Mouse (Mus musculus): ENCODE data around the gene Cabp1. TPM values are rescaled to one million over a fixed set of nuclear protein-coding genes. Genes with fewer than 3 reads are reported as not detected.

Cabp1 gene
- polyA plus RNA-seq (2014; fragmentation: Illumina TruSeq; extraction: RNeasy Lipid Tissue Mini Kit (QIAGEN cat#74804); ENCODE audit: low read depth, low replicate concordance), result 0.20 TPM

DNA sequence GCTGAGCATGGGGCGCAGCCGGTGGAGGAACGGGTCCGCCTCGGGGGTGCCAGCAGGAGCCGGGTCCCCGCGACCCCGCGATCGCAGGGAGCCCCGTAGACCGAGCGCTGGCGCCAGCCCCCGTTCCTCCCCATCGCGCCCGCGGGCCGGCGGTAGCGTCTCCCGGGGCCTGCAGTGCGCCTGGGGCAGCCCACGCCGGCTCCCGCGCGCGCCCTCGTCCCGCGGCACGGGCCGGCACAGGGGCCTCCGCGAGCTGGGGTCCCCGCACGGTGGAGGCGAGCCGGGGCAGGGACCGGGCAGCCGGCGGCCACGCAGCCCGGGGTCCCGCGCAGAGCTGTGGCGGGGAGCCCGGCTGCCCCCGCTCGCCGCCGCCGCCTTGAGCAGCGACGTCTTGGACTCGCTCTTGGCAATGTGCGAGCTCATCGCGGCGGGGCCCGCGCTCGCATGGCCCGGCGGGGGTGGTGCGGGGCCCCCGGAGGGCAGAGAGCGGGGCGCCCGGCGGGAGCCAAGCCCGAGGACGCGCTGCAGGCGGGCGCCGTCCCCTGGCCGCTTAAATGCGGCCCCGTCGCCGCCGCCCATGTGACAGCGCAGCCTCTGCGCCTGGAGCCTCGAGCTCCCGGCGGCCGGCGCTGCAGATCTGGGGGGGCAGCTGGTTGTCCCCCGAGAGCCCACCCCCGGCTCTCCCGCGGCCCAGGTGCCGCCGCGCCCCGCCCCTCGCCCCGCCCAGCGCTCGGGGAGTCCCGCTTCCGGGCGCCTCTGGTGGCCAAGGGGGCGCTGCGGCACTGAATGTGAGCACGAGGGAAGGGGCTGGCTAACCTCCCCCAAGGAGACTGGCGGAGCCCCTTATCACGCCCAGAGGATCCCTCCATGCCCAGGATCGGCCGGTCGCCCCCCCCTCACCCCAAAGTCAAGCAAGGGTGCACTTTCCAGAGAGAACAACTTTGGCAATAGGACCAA is at the start of gene Cabp1:
Cabp1 (minus strand) TSS at position 713 of the 957 bp plus-strand sequence.

DNA sequence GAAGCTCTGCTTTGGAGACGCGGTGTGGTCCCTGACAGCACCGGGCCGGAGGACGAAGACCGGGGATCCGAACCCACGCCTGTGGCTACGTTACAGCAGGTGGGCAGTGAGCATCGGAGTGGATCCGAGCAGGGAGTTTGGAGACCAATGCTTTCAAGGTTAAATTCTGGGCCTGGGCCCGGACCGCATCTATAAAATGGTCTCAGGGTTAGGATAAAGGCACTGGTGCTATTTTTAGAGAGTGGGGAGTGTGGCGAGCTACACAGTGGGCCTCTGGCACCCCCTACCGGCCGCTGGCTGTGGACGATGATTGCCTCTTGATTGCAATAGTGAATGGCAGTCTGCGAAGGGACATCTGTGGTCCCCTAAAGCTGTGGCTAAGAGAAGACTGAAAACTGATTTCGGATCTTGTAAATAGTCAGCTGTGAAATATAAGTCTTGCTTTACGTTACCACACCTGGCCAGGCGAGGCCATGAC is 41.6 kb upstream of the Cabp1 start, which contains the start of gene Pop5:
Pop5 (plus strand) TSS at position 51 of the 478 bp plus-strand sequence.

DNA sequence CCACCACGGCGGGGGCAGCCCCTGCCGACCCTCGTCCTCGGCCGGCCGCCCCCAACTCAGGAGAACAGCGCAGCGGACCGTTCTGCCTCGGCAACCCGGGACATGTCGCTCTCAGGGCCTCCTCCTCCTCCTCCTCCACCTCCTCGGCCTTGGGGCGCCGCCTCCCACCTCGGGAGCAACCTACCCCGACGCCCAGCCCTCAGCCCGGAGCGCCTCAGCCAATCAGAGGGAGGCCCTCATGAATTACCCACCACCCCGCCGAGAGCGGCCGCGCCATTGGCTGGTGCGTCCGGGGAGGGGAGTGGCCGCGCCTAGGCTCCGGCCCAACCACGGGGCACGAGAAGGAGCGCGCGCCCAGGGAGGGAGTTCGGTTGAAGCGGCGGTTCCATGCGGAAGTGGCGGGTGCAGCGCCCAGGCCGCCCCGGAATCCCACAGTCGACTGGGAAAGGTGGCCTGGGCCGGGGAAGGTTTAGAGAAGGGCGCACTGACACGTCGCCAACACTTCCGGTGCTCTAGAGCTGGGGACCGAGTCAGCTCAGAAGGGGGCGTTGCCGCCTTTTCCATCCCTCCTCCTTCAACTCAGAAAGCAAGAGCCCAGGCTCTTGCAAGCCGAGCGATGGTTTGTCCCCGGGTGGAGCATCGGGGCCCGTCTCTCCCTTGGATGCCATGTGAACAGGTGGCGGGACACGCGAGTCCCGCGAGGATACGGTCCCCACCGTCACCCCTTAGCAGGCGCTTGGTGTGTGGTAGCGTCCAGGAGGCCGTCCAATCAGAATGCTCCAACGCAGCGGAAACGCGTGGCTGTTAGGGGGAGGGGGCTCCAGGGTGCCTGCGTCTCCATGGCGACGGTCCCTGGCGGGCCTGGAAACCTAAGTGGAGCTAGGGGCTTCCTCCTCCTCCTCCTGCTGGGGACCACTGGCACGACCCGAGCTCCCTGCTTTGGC is 35.9 kb downstream of the Cabp1 start, which contains the start of gene Mlec:
Mlec (minus strand) TSS at position 140 of the 944 bp plus-strand sequence.

DNA sequence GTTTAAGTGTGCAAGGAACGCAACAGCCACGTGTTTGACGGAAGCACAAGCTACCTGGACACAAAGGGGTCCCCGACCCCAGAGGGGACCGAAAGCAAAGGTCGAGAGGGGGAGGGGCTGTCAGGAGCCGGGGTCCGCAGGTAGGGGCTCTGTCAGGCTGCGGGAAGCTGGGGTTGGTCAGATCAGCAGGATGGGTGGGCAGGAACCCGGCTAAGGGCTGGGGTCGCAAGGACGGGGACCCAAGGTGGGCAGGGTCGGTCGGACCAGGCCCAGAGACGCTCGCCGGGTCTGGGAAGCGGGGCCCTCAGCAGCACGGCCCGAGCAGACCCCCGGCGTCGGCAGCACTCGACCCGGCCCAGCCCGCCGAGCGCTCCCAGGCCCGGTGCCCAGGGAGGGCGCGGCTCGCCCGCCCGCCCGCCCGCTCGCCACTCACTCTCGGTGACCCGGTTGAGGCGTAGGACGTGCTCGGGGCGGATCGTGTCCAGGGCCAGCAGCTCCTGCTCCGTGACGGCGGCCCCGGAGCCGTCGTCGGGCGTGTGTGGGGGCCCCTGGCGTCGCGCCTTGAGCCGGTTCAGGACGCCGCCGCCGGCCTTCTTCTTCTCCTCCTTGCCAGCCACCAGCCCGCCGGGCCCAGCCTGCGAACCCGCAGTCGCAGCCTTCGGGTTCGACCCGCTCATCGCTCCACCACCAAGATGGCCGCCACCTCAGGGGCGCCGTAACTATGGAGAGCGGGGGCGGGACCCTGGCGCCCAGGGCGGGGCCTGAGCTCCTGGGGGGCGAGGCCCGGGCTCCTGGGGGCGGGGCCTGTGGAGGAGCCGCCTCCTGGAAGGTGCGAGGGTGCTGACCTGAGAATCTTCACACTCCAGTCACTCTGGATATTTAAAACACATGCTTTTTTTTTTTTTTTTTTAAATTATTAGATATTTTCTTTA is 59.7 kb downstream of the Cabp1 start, which contains the start of gene Unc119b:
Unc119b (minus strand) TSS at position 742 of the 932 bp plus-strand sequence.

DNA sequence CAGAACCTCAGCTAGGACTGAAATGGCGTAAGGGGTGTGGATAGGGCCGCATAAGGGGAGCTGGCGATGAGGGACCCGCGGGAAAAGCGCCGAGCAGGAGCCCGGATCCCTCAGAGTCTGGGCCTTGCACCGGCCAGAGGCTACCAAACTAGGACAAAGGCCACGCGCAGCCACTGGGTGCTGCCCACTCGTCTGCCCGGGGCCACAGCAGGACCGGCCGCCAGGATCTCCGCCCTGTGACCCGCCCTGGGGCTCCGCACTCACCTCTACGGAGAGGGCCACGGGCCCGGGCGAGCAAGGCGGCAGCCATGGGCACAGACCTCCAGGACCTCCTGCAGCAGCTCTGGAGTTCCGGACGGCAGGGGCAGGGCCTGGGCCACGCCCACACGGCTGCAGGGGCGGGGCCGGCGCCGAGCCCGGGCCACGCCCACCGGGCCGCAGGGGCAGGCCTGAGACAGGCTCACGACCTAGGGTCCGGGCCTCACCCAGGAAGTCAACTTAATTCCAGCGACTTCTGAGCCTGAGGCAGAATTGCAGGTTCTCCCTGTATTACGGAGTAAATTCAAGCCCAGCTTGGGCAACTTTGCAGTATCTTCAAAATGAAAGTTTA is 75.1 kb downstream of the Cabp1 start, which contains the start of gene Acads:
Acads (minus strand) TSS at position 386 of the 610 bp plus-strand sequence.

Other genes with a start within 250 kb of the Cabp1 start
- gene Hnf1a, start 223.3 kb downstream of the Cabp1 start, polyA plus RNA-seq (2014; fragmentation: Illumina TruSeq; extraction: RNeasy Lipid Tissue Mini Kit (QIAGEN cat#74804); ENCODE audit: low read depth, low replicate concordance), result not detected
- gene Sppl3, start 183.2 kb downstream of the Cabp1 start, polyA plus RNA-seq (2014; fragmentation: Illumina TruSeq; extraction: RNeasy Lipid Tissue Mini Kit (QIAGEN cat#74804); ENCODE audit: low read depth, low replicate concordance), result 31.7 TPM
- not detected for gene Gm10401, start 96.1 kb downstream of the Cabp1 start, polyA plus RNA-seq (2014; fragmentation: Illumina TruSeq; extraction: RNeasy Lipid Tissue Mini Kit (QIAGEN cat#74804); ENCODE audit: low read depth, low replicate concordance)
- 4.5 TPM for gene Acads, start 75.0 kb downstream of the Cabp1 start, polyA plus RNA-seq (2014; fragmentation: Illumina TruSeq; extraction: RNeasy Lipid Tissue Mini Kit (QIAGEN cat#74804); ENCODE audit: low read depth, low replicate concordance)
- 13.2 TPM for gene Unc119b, start 59.4 kb downstream of the Cabp1 start, polyA plus RNA-seq (2014; fragmentation: Illumina TruSeq; extraction: RNeasy Lipid Tissue Mini Kit (QIAGEN cat#74804); ENCODE audit: low read depth, low replicate concordance)
- gene Mlec, start 36.2 kb downstream of the Cabp1 start, polyA plus RNA-seq (2014; fragmentation: Illumina TruSeq; extraction: RNeasy Lipid Tissue Mini Kit (QIAGEN cat#74804); ENCODE audit: low read depth, low replicate concordance), result 173 TPM
- gene Pop5, start 41.5 kb upstream of the Cabp1 start, polyA plus RNA-seq (2014; fragmentation: Illumina TruSeq; extraction: RNeasy Lipid Tissue Mini Kit (QIAGEN cat#74804); ENCODE audit: low read depth, low replicate concordance), result 16.9 TPM
- 22.2 TPM for gene Rnf10, start 78.5 kb upstream of the Cabp1 start, polyA plus RNA-seq (2014; fragmentation: Illumina TruSeq; extraction: RNeasy Lipid Tissue Mini Kit (QIAGEN cat#74804); ENCODE audit: low read depth, low replicate concordance)
- gene Coq5, start 85.3 kb upstream of the Cabp1 start, polyA plus RNA-seq (2014; fragmentation: Illumina TruSeq; extraction: RNeasy Lipid Tissue Mini Kit (QIAGEN cat#74804); ENCODE audit: low read depth, low replicate concordance), result 13.8 TPM
- gene Dynll1, start 106.6 kb upstream of the Cabp1 start, polyA plus RNA-seq (2014; fragmentation: Illumina TruSeq; extraction: RNeasy Lipid Tissue Mini Kit (QIAGEN cat#74804); ENCODE audit: low read depth, low replicate concordance), result 435 TPM
- 34.4 TPM for gene Srsf9, start 132.8 kb upstream of the Cabp1 start, polyA plus RNA-seq (2014; fragmentation: Illumina TruSeq; extraction: RNeasy Lipid Tissue Mini Kit (QIAGEN cat#74804); ENCODE audit: low read depth, low replicate concordance)
- 52.5 TPM for gene Gatc, start 146.8 kb upstream of the Cabp1 start, polyA plus RNA-seq (2014; fragmentation: Illumina TruSeq; extraction: RNeasy Lipid Tissue Mini Kit (QIAGEN cat#74804); ENCODE audit: low read depth, low replicate concordance)
- 10.1 TPM for gene Triap1, start 146.8 kb upstream of the Cabp1 start, polyA plus RNA-seq (2014; fragmentation: Illumina TruSeq; extraction: RNeasy Lipid Tissue Mini Kit (QIAGEN cat#74804); ENCODE audit: low read depth, low replicate concordance)
- 120 TPM for gene Cox6a1, start 154.6 kb upstream of the Cabp1 start, polyA plus RNA-seq (2014; fragmentation: Illumina TruSeq; extraction: RNeasy Lipid Tissue Mini Kit (QIAGEN cat#74804); ENCODE audit: low read depth, low replicate concordance)
- gene Msi1, start 235.2 kb upstream of the Cabp1 start, polyA plus RNA-seq (2014; fragmentation: Illumina TruSeq; extraction: RNeasy Lipid Tissue Mini Kit (QIAGEN cat#74804); ENCODE audit: low read depth, low replicate concordance), result not detected